Mouse (Mus musculus) left cerebral cortex, adult 11 months (tissue): ENCODE results near the gene Ccnk.
A peak's percentile ranks its signal among the peaks of the same experiment; 100 is the strongest.

Source experiments
- DNase-seq: peaks from one replicate; pipeline ENCODE4 v3.0.0; 2022; ENCODE audit warnings: low spot score

Ccnk gene

GRCm38 (mm10) chr12:108179321-108180266, at the start of gene Ccnk:
TSS of gene Ccnk (plus strand) at chr12:108179579.
- peak; percentile 99 for DNase-seq

GRCm38 (mm10) chr12:108132450-108133070, 46.8 kb upstream of the Ccnk start:
- DNase-seq = no peak

GRCm38 (mm10) chr12:108133181-108133580, 46.2 kb upstream of the Ccnk start:
- no peak for DNase-seq

- DNase-seq = no peak
Measured at GRCm38 (mm10) chr12:108135610-108136208, 43.7 kb upstream of the Ccnk start.

- DNase-seq = no peak
Measured at GRCm38 (mm10) chr12:108143624-108144498, 35.5 kb upstream of the Ccnk start.

GRCm38 (mm10) chr12:108145198-108145597, 34.2 kb upstream of the Ccnk start:
- no peak for DNase-seq

- no peak for DNase-seq
Measured at GRCm38 (mm10) chr12:108149764-108150163, 29.6 kb upstream of the Ccnk start.

- DNase-seq = no peak
Measured at GRCm38 (mm10) chr12:108152743-108153142, 26.6 kb upstream of the Ccnk start.

GRCm38 (mm10) chr12:108159863-108160262, 19.5 kb upstream of the Ccnk start:
- DNase-seq = no peak

- no peak for DNase-seq
Measured at GRCm38 (mm10) chr12:108162036-108162435, 17.3 kb upstream of the Ccnk start.

- no peak for DNase-seq
Measured at GRCm38 (mm10) chr12:108163706-108164105, 15.7 kb upstream of the Ccnk start.

- no peak for DNase-seq
Measured at GRCm38 (mm10) chr12:108168909-108169308, 10.5 kb upstream of the Ccnk start.

- no peak for DNase-seq
Measured at GRCm38 (mm10) chr12:108170467-108170866, 8.9 kb upstream of the Ccnk start.

GRCm38 (mm10) chr12:108171336-108171735, 8.0 kb upstream of the Ccnk start:
- no peak for DNase-seq

- no peak for DNase-seq
Measured at GRCm38 (mm10) chr12:108172639-108173038, 6.7 kb upstream of the Ccnk start.

GRCm38 (mm10) chr12:108174606-108175505, 4.5 kb upstream of the Ccnk start:
- no peak for DNase-seq

GRCm38 (mm10) chr12:108176366-108176765, 3.0 kb upstream of the Ccnk start:
- no peak for DNase-seq

- DNase-seq = no peak
Measured at GRCm38 (mm10) chr12:108178331-108179245, 791 bp upstream of the Ccnk start.

GRCm38 (mm10) chr12:108179246-108179320, 296 bp upstream of the Ccnk start, which contains the start of gene Setd3:
TSS of gene Setd3 (minus strand) at chr12:108179314.
- no peak for DNase-seq

GRCm38 (mm10) chr12:108181716-108182115, 2.3 kb downstream of the Ccnk start:
- DNase-seq = no peak
